Comparison of ENCODE assay signal across 11 mouse cellular contexts in the genomic region with DNA sequence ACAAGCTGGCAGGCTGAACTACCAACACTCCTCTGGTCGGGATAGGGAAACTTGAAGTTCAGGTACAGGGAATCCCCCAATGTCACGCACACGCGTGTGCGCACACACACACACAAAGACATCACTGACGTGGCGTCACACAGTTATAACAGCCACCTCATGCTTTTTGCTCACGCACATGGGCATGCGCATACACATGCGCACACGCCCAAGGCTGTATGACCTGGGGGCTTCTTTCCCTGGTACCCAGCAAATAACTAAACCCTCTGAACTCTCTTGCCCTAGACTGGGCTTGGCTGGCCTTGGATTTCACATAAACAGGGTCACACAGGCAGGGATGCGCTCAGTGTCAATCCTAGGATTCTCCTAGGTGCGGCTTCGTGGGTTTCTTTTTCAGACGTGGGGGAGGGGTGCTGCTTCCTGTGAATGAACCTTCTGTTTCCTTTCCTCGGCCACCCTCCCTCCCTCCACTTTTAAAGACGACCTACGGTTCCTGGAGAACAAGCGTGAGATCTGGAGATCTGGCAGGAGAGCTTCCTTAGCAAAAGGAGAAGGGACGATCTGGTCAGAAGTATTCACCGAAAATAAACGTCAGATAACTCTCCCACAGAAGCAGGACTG. TPM values are rescaled to one million over a fixed set of nuclear protein-coding genes. Genes with fewer than 3 reads are reported as not detected.
DNase-seq lines count a peak whose midpoint lies in the region; ATAC-seq and TF ChIP-seq lines count a peak whose summit lies in the region.
"Had no signal": no experiment of that assay in that cellular context is flagged by ENCODE, and none has a peak within 500 bp of the region (broad histone marks: within the 10 kb centered on the region; RNA-seq: fewer than 3 reads in every experiment).

No protein-coding gene starts in this region.

- 57% methylated on average over 22 of the region's 22 CpGs for WGBS in hindbrain, embryonic 10.5 days
- 57% methylated on average over 22 of the region's 22 CpGs for WGBS in hindbrain, embryonic 11.5 days
- WGBS in stomach, embryonic 14.5 days: 48% methylated on average over 22 of the region's 22 CpGs
- WGBS in stomach, postnatal 0 days: 54% methylated on average over 22 of the region's 22 CpGs
- 58% methylated on average over 22 of the region's 22 CpGs for WGBS in hindbrain, embryonic 16.5 days

- H3K9me3 ChIP-seq in hindbrain, embryonic 10.5 days: no peaks in the 10 kb centered on the region
- no peaks in the 10 kb centered on the region for H3K9me3 ChIP-seq in hindbrain, embryonic 11.5 days (ENCODE audit: control insufficient read depth, low read length)
- no peaks in the 10 kb centered on the region for H3K9me3 ChIP-seq in stomach, embryonic 14.5 days (ENCODE audit: control insufficient read depth, low read depth, low read length)
- H3K9me3 ChIP-seq in stomach, postnatal 0 days (ENCODE audit: control insufficient read depth, low read length): no peaks in the 10 kb centered on the region
- H3K9me3 ChIP-seq in hindbrain, embryonic 16.5 days (ENCODE audit: control insufficient read depth, low read length): no peaks in the 10 kb centered on the region

- DNase-seq in hindbrain, embryonic 10.5 days (ENCODE audit: low spot score): no peak
- DNase-seq in hindbrain, embryonic 11.5 days (ENCODE audit: low spot score): no peak
- no peak for DNase-seq in stomach, postnatal 0 days (ENCODE audit: low spot score)
- peak; percentile 69 for DNase-seq in thymus, postnatal 4 days
- DNase-seq in right cerebral cortex, postnatal 4 days: no peak
- DNase-seq: kidney, adult 18-20 months; right cerebral cortex, postnatal 14 days had no signal

- H3K36me3 ChIP-seq in hindbrain, embryonic 10.5 days: no peaks in the 10 kb centered on the region
- H3K36me3 ChIP-seq in hindbrain, embryonic 11.5 days (ENCODE audit: control insufficient read depth, insufficient read depth, low read length): no peaks in the 10 kb centered on the region
- no peaks in the 10 kb centered on the region for H3K36me3 ChIP-seq in stomach, embryonic 14.5 days (ENCODE audit: control insufficient read depth, insufficient read depth, low read length)
- no peaks in the 10 kb centered on the region for H3K36me3 ChIP-seq in stomach, postnatal 0 days (ENCODE audit: control insufficient read depth, insufficient read depth, low read length)
- no peaks in the 10 kb centered on the region for H3K36me3 ChIP-seq in hindbrain, embryonic 16.5 days (ENCODE audit: control insufficient read depth, insufficient read depth, low read length)

- no peak overlapping the region for H3K9ac ChIP-seq in hindbrain, embryonic 11.5 days (ENCODE audit: low read depth, low read length)
- H3K9ac ChIP-seq in stomach, embryonic 14.5 days (replicated peaks; ENCODE audit: low read depth, low read length): 0 out of 2 replicates have a peak overlapping the region, but pooled peaks have one; percentile 14
- H3K9ac ChIP-seq in stomach, postnatal 0 days (ENCODE audit: low read length): no peak overlapping the region
- H3K9ac ChIP-seq in hindbrain, embryonic 16.5 days (ENCODE audit: low read depth, low read length): peak overlapping the region; percentile 3; the same call in 1 of the 2 replicates

- TF ChIP-seq CTCF in stomach, postnatal 0 days (IDR thresholded peaks at IDR 0.05; ENCODE audit: low read depth): no peak

- H3K4me1 ChIP-seq in hindbrain, embryonic 10.5 days (replicated peaks): peaks cover 58% of the 10 kb centered on the region
- H3K4me1 ChIP-seq in hindbrain, embryonic 11.5 days (replicated peaks; ENCODE audit: control insufficient read depth, insufficient read depth, low read length): no peaks in the 10 kb centered on the region
- H3K4me1 ChIP-seq in stomach, embryonic 14.5 days (ENCODE audit: control insufficient read depth, insufficient read depth, low read length): peaks cover 37% of the 10 kb centered on the region
- 0 out of 2 replicates have a peak, but pooled peaks cover 2% of the 10 kb centered on the region for H3K4me1 ChIP-seq in stomach, postnatal 0 days (replicated peaks; ENCODE audit: control insufficient read depth, insufficient read depth)
- peaks cover 10% of the 10 kb centered on the region for H3K4me1 ChIP-seq in hindbrain, embryonic 16.5 days (ENCODE audit: control insufficient read depth, insufficient read depth, low read depth, low read length)

- H3K4me3 ChIP-seq in hindbrain, embryonic 10.5 days: peak overlapping the region; percentile 18; the same call in 1 of the 2 replicates
- no peak overlapping the region for H3K4me3 ChIP-seq in hindbrain, embryonic 11.5 days (ENCODE audit: low read depth, low read length)
- no peak overlapping the region for H3K4me3 ChIP-seq in stomach, embryonic 14.5 days (ENCODE audit: low read depth, low read length)
- no peak overlapping the region for H3K4me3 ChIP-seq in stomach, postnatal 0 days (ENCODE audit: low read depth, low read length)
- no peak overlapping the region for H3K4me3 ChIP-seq in hindbrain, embryonic 16.5 days (ENCODE audit: low read length)

- H3K27ac ChIP-seq in hindbrain, embryonic 10.5 days: peak overlapping the region; percentile 64
- H3K27ac ChIP-seq in hindbrain, embryonic 11.5 days (ENCODE audit: low read depth, low read length): no peak overlapping the region
- H3K27ac ChIP-seq in stomach, embryonic 14.5 days (ENCODE audit: low read length): no peak overlapping the region
- H3K27ac ChIP-seq in stomach, postnatal 0 days (replicated peaks): no peak overlapping the region
- H3K27ac ChIP-seq in hindbrain, embryonic 16.5 days (ENCODE audit: low read depth, low read length): no peak overlapping the region

- H3K27me3 ChIP-seq in hindbrain, embryonic 10.5 days (ENCODE audit: insufficient read depth, poor library complexity, severe bottlenecking): no peaks in the 10 kb centered on the region; the same call in 1 of the 2 replicates
- no peaks in the 10 kb centered on the region for H3K27me3 ChIP-seq in hindbrain, embryonic 11.5 days (ENCODE audit: control insufficient read depth, insufficient read depth, low read length)
- H3K27me3 ChIP-seq in stomach, embryonic 14.5 days (ENCODE audit: control insufficient read depth, insufficient read depth, low read length): no peaks in the 10 kb centered on the region
- no peaks in the 10 kb centered on the region for H3K27me3 ChIP-seq in stomach, postnatal 0 days (ENCODE audit: control insufficient read depth, insufficient read depth, low read length)
- no peaks in the 10 kb centered on the region for H3K27me3 ChIP-seq in hindbrain, embryonic 16.5 days (replicated peaks; ENCODE audit: control insufficient read depth, insufficient read depth, low read length)
- H3K27me3 ChIP-seq: Patski had no signal

- H3K4me2 ChIP-seq in hindbrain, embryonic 11.5 days (replicated peaks; ENCODE audit: low read depth, low read length): no peak overlapping the region
- 0 out of 2 replicates have a peak overlapping the region, but pooled peaks have one; percentile 4 for H3K4me2 ChIP-seq in stomach, embryonic 14.5 days (replicated peaks; ENCODE audit: low read depth, low read length)
- H3K4me2 ChIP-seq in stomach, postnatal 0 days (replicated peaks; ENCODE audit: low read depth): no peak overlapping the region
- no peak overlapping the region for H3K4me2 ChIP-seq in hindbrain, embryonic 16.5 days (ENCODE audit: low read length)

- no peak for ATAC-seq in hindbrain, embryonic 11.5 days (ENCODE audit: low FRiP score)
- no peak for ATAC-seq in stomach, embryonic 14.5 days (ENCODE audit: insufficient number of reproducible peaks, insufficient read depth, low FRiP score, low read depth)
- ATAC-seq in stomach, postnatal 0 days (ENCODE audit: low FRiP score, low TSS enrichment): no peak
- ATAC-seq in hindbrain, embryonic 16.5 days: no peak
- no peak for ATAC-seq in erythroblast, adult 5-6 weeks (replicated peaks; ENCODE audit: low FRiP score, poor library complexity, severe bottlenecking)
- ATAC-seq: Patski had no signal

- no peak for TF ChIP-seq EP300 in stomach, postnatal 0 days (optimal IDR thresholded peaks at IDR 0.05)

RNA-seq across cellular contexts. Expression of a gene that starts 21.1 kb away (rescaled TPM):
- polyA plus RNA-seq in hindbrain, embryonic 10.5 days (2016; fragmentation: Nextera tagmentation; extraction: Ambion mirVana): 0.42 and 0.50 TPM in 2 replicates
- polyA plus RNA-seq in hindbrain, embryonic 11.5 days (2014; fragmentation: Nextera tagmentation; extraction: Ambion mirVana): 0.25 and 0.82 TPM in 2 replicates
- polyA plus RNA-seq in stomach, embryonic 14.5 days (2014; fragmentation: Nextera tagmentation; extraction: Ambion mirVana): 3.0 and 3.5 TPM in 2 replicates
- 2.0 and 2.2 TPM in 2 replicates for polyA plus RNA-seq in stomach, postnatal 0 days (2015; fragmentation: Nextera tagmentation; extraction: Ambion mirVana)
- polyA plus RNA-seq in hindbrain, embryonic 16.5 days (2015; fragmentation: Nextera tagmentation; extraction: Ambion mirVana): 5.1 and 6.2 TPM in 2 replicates
- 0.63 and 6.5 TPM in 2 replicates for total RNA-seq in erythroblast, adult 5-6 weeks (2015; ENCODE audit: low replicate concordance)
- 0.43 and 1.1 TPM in 2 replicates for total RNA-seq in erythroblast, adult 5-6 weeks (2017; ENCODE audit: low replicate concordance)

Comparison
In these comparisons a context has a peak if more than half of its experiments do, and no peak if none do; other contexts are left out.
1. H3K9ac ChIP-seq: peak in stomach, embryonic 14.5 days (single experiment) and hindbrain, embryonic 16.5 days (single experiment); none in hindbrain, embryonic 11.5 days (single experiment) and stomach, postnatal 0 days (single experiment).